Mouse (Mus musculus) CH12F3 (cell line): ENCODE data around the gene Hsf5.

ENCODE experiments used
- in situ Hi-C: fragments of 300-500 bp; cut with MboI; formaldehyde crosslinking; loops from 2 replicates; pipeline ENCODE4 v1.14.3; 2020; ENCODE audit warnings: low sequenced_read_pairs

Gene Hsf5

GRCm38 (mm10) chr11:87616790-87617474 lies at the start of gene Hsf5:
TSS of gene Hsf5 (plus strand) at chr11:87617164.
- in situ Hi-C loops = no loop called here

GRCm38 (mm10) chr11:87568255-87568953 lies 48.6 kb upstream of the Hsf5 start, which contains the start of gene Sept4:
TSS of gene Sept4 (plus strand) at chr11:87568903.
- in situ Hi-C loops = no loop called here

- in situ Hi-C loops = no loop called here
Measured at GRCm38 (mm10) chr11:87570743-87571142, 46.2 kb upstream of the Hsf5 start.

- in situ Hi-C loops = no loop called here
Measured at GRCm38 (mm10) chr11:87571361-87571950, 45.5 kb upstream of the Hsf5 start.

GRCm38 (mm10) chr11:87573751-87574150 lies 43.2 kb upstream of the Hsf5 start:
- in situ Hi-C loops = no loop called here

- in situ Hi-C loops = no loop called here
Measured at GRCm38 (mm10) chr11:87574520-87575180, 42.3 kb upstream of the Hsf5 start.

GRCm38 (mm10) chr11:87577601-87578248 lies 39.2 kb upstream of the Hsf5 start:
- in situ Hi-C loops = no loop called here

- in situ Hi-C loops = no loop called here
Measured at GRCm38 (mm10) chr11:87578249-87578962, 38.6 kb upstream of the Hsf5 start.

- in situ Hi-C loops = no loop called here
Measured at GRCm38 (mm10) chr11:87578963-87579601, 37.9 kb upstream of the Hsf5 start.

GRCm38 (mm10) chr11:87579713-87580112 lies 37.3 kb upstream of the Hsf5 start:
- in situ Hi-C loops = no loop called here

- in situ Hi-C loops = no loop called here
Measured at GRCm38 (mm10) chr11:87580543-87581085, 36.4 kb upstream of the Hsf5 start.

GRCm38 (mm10) chr11:87581161-87581865 lies 35.7 kb upstream of the Hsf5 start:
- in situ Hi-C loops = no loop called here

GRCm38 (mm10) chr11:87581933-87582710 lies 34.8 kb upstream of the Hsf5 start:
- in situ Hi-C loops = no loop called here

GRCm38 (mm10) chr11:87583291-87584034 lies 33.5 kb upstream of the Hsf5 start:
- in situ Hi-C loops = no loop called here

GRCm38 (mm10) chr11:87584711-87585505 lies 32.1 kb upstream of the Hsf5 start:
- in situ Hi-C loops = no loop called here

- in situ Hi-C loops = no loop called here
Measured at GRCm38 (mm10) chr11:87587211-87587874, 29.6 kb upstream of the Hsf5 start.
